Mouse (Mus musculus) lung, postnatal 10 days (tissue): ENCODE results near the gene Gm10320.

Experiments used
- DNase-seq: peaks from one replicate; pipeline ENCODE4 v3.0.0; 2021

Gene Gm10320

DNA sequence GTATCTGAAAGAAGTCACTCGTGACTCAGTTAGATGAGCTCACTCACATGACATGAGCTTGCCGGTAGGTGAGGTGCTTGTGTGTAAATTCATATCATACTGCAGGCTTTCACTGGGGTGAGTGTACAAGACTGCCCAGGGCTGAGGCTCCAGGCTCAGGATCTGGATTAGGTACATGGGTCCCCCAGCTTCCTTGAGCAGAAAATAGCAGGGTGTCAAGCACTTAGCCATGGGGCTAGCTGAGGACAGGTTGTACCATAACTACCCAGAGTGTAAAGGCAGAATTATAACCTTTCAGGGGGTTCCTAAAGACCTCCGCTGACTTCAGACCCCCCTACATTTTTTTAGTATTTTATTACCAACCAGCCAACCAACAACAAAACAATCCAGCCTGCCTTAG lies at the start of gene Gm10320:
Gene Gm10320 (minus strand): TSS at position 93 of the 400 bp plus-strand sequence.
- no peak for DNase-seq

DNA sequence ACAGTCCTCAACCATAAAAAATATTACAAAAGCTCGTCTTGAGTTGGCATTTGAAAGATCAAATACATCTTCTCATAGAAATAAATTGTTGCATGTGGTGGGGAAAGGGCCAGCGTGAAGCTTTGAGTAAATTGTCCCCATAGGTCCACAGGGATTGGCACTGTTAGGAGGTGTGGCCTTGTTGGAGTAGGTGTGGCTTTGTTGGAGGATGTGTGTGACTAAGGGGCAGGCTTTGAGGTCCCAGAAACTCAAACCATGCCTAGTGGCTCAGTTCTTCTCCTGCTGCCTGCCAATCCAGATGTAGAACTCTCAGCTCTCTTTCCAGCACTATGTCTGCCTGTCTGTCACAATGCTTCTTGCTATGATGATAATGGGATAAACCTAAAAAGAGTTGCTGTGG lies 49.8 kb upstream of the Gm10320 start:
- DNase-seq = no peak

DNA sequence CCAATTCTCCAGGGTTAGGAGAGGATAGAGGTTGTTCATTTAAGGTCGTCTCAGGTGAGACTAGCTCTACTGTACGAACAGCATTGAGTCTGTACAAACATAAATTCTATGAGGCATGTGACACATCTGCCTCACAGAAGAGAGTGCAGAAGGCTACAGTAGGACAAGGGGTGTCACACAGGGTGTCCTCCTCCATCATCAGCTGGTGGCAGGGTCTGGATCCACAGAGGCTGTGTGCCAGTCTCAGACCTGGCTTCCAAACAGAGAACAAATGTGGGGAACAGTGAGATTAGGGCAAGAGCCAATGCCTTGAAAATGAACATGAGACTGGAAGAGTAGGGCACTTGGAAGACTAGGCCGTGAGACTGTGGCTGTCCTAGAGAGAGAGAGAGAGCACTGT lies 48.4 kb upstream of the Gm10320 start:
- no peak for DNase-seq

DNA sequence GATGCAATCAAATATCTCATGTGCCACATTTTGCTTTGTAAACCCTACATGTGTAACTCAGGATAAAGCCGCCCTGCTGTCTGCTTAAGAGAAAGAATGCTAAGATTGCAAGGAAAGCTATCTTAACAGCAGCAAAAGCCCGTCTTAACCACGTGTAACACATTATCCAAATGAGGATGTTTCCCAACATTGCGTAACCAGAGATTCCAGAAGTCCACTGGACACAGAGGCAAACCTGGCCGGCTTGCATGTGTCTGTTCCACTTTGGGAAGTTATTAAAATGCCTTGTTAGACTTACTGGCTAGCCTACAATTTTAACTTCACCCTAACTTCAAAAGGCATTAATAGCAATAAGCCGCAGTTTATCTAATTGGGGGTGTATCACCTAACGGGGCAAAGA lies 47.5 kb upstream of the Gm10320 start:
- no peak for DNase-seq

DNA sequence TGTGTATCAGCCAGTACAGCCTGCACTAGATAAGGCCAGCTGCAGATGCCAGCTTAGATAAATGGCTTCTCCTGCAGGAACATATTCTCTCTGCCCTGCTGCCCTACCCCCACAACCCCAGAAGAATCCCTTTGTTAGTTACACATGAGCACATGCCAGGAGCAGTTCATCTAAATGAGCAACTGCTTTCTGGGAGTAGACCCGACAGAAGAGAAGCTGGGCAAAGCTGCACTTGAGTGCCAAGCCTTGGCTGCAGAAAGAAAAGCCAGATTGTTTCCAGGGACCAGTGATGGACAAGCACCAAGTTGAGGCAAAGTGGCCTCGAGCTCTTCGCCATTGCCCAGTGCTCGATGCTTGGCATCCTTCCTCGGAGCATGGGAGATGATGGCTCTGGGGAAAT lies 46.8 kb upstream of the Gm10320 start:
- DNase-seq = no peak

DNA sequence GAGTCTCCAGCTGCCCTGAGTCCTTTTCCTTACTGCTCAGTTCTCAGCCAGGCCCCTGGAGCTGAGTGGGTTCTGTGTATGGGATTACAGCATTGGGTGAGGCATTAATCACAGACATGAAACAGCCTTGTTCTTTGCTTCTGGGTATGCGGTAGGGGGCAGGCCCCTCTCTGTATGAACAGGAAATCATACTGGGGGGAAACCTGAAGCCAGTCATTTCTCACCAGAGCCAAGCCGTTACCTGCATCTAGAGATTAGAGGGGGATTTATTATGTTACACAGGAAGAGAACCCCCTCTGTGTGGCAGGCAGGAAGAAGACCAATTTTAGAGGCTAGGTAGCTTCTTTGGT lies 43.1 kb upstream of the Gm10320 start:
- no peak for DNase-seq

DNA sequence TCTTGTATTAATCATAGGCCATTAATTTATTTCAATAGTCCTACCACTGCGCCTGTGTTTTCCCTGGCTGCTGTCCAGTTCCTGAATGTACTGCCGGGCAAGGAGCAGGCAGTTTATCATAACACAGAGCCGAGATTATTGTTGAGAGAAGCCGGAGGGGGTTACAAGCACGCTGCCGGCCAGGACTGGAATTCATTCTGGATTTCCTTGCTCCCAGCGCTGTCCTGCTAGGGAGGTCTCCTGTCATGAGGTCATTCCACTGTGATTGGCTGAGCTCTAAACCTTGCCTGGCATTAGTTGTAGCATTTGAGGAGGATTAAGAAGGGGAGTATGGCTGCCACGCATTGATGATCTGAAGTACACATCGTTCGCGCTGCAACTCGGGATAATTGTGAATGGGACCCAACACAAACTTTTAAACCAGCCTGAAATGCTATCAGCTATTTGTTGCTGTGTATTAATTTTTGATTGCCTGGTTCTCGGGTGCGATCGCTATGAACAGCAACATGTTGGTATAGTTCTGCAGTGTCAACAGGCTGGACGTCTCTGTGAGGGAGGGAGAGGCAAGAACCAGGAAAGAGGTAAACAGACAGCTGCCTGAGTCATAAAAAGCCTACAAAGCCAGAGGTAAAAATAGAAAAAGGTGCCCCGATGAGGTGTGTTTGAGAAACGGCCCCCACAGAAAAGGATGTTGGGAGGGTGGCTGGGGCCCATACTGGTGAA lies 42.5 kb upstream of the Gm10320 start:
- peak; percentile 71 for DNase-seq

DNA sequence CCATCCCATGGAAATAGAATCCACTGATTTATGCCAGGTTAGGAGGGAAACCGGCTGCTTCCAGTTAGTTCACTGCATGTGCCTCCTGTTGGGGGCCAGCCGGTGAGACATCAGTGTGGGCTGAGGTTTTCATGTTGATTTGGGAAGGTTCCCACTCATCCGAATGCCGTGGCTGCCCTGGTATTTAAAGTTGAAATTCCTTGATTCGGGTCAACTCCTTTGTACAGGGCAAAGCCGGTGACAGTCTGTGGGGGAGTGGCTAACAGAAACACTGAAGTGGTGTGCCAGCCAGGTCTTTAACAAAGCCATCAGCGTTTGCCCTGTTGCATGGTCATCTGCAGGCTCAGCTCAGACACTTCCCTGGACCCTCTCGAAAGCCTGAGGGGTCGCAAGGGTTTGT lies 41.6 kb upstream of the Gm10320 start:
- no peak for DNase-seq

DNA sequence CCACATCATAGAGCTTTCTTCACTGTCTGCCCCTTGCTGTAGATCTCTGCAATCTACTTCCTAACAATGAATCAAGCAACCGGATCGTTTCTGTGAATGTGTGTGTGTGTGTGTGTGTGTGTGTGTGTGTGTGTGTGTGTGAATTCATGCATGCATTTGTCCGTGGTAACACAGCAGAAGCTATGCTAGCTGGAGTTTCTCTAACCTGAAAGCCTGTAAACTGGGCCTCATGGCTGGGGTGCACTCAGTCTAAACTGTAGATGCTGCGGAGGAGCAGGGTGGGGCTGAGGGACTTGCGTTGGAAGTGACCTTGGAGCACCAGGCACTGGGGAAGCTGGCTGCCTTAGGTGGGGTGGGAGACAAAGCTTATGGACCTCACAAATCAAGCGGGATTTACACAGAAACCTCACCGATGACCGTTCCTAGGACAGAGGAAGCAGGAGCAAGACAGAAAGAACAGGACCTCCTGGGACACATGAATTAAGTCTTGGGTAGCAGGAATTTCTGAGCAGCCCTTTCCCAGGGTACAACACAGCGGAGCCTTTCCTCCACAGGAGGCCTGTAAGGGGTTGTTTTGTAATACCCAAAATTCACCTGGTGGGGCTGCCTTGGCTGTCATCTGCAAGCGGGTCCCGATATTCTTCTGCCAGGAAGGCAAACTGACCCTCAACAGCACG lies 41.0 kb upstream of the Gm10320 start:
- DNase-seq = no peak

DNA sequence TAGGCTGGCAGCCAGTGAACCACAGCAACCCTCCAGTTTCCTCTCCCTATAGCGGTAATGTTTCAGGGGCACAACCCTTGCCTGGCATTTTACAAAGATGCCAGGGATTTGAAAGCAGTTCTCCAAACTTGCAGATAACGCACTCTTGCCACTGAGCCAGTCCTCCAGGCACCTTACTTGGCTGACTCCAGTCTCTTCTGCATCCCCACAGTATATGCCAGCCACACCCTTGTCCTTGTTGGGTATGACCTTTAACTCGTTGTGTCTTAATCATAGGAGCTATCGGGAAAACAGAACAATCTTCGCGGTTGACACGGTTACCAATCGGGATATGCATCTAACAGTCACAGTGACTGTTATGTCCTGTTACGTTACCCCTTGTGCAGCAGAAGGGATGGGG lies 40.2 kb upstream of the Gm10320 start:
- DNase-seq = no peak

DNA sequence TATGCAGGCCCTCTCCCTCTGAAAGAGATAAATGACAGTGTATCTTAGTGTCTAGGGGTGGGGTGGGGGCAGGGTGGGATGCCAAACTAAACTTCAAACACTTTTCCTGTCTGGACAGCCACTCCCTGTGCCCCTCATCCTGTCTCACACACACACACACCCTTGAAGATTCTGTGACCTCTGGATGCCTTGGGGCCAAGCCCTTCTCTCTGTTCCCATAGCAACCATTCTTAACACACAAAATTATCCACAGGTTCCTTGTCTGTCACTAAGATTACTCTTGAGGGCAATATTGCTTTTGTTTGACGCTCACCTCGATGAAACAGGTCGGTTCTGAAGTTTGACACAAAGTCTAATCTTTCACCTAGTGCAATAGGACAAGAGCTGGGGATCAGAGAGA lies 39.5 kb upstream of the Gm10320 start:
- no peak for DNase-seq

DNA sequence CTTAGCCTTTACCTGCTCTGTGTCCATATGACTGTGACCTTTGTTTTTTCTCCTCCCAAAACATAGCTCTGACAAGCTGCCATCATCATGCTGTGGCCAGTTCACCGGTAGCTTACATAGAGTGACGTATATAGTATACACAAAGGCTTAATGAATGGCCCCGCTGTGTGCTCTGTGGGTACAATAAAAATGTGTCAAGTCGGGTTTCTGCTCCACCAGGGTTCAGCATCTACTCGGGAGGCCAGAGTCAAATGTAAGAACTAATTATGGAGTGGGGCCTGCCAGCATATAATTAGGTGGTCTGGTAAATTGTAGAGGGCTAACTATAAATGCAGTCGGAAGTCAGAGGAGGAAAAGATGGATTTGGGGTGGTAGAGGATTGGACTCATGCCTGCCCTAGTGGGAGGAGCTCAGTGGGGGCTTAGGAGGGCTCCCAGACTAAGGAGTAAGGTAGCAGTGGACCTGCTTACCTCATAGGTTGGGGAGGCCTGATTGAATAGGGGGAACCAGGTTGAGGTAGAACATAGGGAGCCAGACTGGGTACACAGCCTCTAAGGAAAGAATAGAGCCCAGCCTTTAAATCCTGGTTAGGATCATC lies 32.0 kb upstream of the Gm10320 start:
- no peak for DNase-seq

DNA sequence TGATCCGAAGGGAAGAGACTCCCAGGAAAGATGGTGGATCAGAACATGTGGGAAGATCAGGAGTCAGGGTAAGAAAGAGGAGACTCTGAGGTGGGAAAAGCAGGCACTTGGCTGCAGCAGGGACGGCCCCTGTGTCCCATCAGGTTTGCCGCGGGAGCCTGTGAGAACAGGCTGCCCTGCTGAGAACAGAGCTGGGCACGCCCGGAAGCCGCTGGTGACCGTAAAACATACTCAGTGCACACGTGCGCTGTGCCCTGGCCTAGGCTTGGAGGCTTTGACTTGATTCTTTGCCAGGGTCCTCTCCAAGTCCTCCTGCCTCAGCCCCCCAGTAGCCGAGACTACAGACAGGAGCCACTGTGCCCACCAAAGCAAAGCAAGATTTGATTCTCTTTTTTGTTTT lies 26.5 kb upstream of the Gm10320 start:
- no peak for DNase-seq

DNA sequence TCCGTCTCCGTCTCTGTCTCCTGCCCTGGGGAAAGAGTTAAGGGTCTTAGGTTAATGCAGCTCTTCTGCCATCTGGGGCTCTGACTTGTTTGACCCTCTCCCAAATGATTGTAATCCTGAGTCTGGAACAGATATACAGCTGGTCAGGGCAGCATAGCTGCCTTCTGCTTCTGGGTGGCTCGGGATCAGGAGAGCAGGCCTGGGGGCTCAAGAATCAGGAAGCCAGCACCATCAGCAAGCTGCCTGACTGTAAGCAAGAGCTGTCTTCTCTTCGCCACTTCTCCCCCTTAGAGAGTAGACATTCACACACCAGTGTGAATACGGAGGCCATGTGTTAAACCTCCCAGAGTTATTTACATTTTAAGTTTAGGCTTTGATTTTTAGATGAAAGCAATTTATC lies 25.9 kb upstream of the Gm10320 start:
- DNase-seq = no peak

DNA sequence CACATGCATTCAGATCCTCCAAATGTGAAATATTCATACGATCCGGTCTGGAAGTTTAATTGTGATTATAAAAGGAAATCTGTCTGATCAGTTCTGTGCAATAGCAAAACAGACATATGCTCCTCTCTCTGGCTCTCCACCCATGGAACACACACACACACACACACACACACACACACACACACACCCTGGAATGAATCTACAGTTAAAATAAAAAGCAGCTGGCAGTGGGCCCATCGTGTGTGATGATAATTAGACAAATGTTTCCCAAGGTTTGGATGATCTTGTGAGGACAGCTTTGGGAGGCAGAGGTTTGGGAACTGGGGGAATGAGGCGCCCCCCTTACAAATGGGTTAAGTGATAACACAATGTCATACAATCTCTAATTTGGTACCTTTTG lies 25.2 kb upstream of the Gm10320 start:
- DNase-seq = no peak

DNA sequence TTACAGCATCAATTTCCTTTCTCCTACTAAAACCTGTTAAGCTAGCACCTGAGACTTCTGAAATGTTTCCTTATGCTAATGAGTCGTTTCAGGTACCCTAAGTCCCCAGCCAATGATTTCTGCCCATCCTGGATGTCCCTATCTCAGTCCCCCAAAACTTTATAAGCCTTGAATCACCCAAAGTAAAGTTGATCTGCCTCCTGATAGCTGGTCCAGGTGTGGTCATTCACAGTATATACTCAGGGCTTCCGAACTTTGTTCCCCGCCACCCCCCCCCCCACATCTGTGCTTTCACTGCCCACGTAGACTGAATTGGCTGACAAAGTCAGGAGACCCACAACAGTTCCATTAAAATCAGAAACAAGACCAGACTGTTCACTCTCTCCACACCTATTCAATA lies 20.3 kb upstream of the Gm10320 start:
- DNase-seq = no peak

DNA sequence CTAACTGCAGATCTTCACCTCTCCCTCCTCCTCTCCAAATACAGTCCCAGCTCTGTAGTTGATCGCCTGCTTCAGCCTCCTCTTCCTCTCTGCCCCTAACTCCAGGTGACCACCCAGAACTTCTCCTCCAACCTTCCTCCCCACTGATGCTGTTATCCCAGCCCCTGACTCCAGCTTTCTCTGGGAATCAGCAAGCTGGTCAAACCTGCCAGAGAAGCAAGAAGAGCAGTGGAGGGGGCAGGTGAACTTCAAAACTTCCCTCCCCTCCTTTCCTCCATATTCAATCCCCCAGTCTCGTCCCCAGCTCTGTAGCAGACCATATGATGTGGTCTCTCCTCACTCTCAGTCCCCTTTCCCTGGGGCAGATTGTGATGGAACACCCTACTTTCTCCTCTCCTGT lies 15.9 kb upstream of the Gm10320 start:
- no peak for DNase-seq

DNA sequence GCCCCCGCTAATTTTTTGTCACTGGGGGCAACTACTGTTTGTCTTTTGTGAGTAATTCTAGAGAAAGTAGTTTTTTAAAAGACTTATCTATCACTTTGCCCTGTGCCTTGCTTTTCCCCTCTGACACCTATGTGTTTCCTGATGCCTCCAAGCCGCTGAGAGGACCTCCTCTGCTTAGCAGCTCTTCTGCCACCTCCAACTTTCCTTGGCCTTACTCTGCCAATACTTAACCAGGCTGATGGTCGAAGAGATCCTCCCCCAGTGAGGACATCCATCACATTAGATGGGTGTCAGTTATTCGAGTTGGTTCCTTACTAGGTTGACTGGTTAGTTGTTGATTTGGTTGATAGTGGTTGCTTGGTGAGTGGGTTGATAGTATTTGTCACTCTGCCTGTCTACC lies 14.7 kb upstream of the Gm10320 start:
- no peak for DNase-seq

DNA sequence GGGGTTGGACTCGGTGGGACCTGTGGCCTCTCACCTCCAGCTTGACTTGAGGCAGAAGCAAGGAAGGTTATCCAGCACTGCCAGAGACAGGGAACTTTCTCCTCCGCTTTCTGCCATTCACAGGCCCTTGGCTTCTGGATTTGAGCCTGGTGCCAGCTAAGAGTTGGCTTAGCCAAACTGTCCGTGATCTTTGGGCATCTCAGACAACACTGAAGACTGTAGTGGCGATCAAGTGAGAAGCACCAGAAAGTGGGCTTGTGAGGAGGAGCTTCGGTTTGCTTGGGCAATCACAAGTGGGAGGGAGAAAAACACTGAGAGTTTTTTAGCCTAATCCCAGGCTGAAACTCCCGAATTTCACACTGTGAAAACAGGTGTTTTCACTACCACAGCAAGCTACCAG lies 14.2 kb upstream of the Gm10320 start:
- no peak for DNase-seq

DNA sequence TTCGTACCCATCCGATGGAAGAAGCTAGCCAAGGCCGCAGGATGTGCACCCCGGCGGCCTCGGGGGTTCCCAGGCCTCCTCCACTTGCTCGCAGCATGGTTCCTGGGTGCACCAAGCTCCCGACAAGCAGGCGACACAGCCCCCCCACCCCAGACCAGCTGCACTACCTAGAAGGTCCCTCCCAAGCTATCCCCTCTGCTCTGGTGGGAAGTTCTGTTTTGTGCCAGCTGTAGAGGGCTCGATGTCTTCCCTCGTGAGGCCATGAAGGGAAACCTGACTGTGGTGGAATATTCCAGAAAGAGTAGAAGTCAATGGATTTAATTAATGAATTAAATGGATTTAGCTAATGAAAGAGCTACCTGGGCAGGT lies 13.7 kb upstream of the Gm10320 start:
- no peak for DNase-seq

DNA sequence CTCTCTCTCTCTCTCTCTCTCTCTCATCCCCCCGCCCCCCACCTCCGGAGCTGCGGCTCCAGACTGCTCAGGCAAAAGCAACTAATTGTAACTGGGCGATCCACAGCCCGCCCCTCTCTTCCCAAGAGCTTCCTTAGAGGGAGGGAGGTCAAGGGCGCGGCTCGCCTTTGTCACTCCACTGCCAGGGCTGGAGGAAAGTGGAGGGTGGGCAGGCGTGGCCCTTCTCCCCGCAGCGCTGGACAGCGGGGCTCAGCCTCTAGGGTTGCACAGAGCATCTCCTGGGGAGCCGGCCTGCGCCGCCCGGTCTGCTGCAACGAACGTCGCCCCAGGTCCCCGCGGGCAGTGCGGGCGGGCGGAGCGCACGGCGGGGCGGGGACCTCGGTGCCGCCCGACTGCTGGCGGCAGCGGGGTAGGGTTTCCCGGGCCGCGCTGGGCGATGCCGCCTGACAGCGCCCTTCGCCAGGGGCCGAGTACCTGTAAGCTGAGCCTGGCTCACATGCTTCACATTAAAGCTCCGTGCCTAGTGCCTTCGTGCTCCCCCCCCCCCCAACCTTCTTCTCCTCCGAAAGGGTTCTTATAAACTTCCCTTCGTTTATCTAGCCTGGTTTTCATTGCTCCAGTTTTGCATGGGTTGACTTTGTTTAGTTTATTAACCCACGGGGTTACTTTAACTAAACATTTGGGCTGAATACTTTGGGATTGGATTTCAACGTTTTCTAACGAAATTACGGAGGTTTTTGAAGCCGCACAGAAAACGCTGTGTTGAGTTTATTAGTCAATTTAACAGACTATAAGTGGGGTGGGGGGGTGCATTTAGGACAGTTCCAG lies 13.1 kb upstream of the Gm10320 start:
- DNase-seq = no peak

DNA sequence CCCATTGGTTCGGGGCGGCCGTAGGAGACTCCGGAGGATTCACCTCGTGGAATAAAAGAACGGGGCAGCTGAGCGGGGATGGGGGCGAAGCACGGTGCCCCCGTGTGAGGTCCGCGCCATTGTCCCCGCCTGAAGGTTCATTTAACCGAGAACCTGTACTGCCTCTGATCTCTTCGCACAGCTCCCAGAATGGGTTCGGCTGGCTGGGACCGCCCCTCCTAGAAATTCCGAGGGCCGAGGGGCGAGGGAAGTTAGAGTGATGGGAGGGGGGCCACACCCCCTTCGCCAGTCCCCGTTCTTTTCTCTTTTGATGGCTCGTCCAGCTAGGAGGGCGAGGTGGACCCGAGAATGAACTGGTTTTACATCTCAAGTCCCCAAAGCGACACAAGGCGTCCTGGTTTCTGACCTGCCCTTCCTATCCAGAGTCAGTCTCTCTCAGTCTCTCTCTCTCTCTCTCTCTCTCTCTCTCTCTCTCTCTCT lies 12.4 kb upstream of the Gm10320 start:
- no peak for DNase-seq

DNA sequence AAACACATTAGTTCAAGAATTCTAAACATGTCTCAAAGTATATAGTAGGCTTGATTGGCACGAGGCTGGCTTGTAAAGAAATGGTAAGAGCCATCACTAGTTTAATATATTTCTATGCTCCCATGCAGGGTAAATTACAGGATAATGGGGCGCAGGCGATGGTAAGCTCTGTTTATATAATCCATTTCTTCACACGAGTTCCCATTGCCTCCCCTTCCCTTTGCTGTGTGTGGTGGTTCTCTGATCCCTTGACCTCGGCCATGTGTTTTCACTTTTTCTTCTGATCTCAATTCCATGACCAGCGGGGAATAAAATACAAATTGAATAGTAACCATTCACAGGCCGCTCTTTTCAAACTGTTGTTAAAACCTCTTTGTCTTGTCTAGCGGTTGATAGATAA lies 11.8 kb upstream of the Gm10320 start:
- DNase-seq = no peak
